Mouse (Mus musculus): Measurements from ENCODE around the gene Tmem212.

- TF ChIP-seq POLR2A (IDR thresholded peaks at IDR 0.05; ENCODE audit: control insufficient read depth, low read depth, low read length): no peak
- TF ChIP-seq CTCF (IDR thresholded peaks at IDR 0.05; ENCODE audit: control insufficient read depth, insufficient read depth, insufficient replicate concordance, low read depth, low read length): no peak
Measured at GRCm38 (mm10) chr3:27936731-27937130, 40.6 kb upstream of the Tmem212 start.
